Mouse (Mus musculus): ENCODE data around the gene AL607142.1. TPM values are rescaled to one million over a fixed set of nuclear protein-coding genes. Genes with fewer than 3 reads are reported as not detected.

The AL607142.1 gene
- polyA plus RNA-seq, 1 experiment from 2014 or later = not detected

- Histone ChIP-seq H3K4me1 (replicated peaks; ENCODE audit: control insufficient read depth, insufficient read depth, low read length) (peaks cover 17% of the 10 kb centered on the region), H3K36me3 (ENCODE audit: control insufficient read depth, insufficient read depth, low read length) (no peaks in the 10 kb centered on the region), H3K27ac (ENCODE audit: low read length) (no peak overlapping the region), H3K4me2 (ENCODE audit: low read depth, low read length) (no peak overlapping the region), H3K9me3 (ENCODE audit: control insufficient read depth, low read length) (no peaks in the 10 kb centered on the region), H3K9ac (ENCODE audit: low read length) (no peak overlapping the region), H3K4me3 (ENCODE audit: low read length) (no peak overlapping the region), H3K27me3 (ENCODE audit: control insufficient read depth, insufficient read depth, low read depth, low read length) (no peaks in the 10 kb centered on the region)
- peak; percentile 39; the same call in 1 of the 2 replicates for ATAC-seq (ENCODE audit: low read depth)
- WGBS = 43% methylated on average over 4 of the region's 4 CpGs
These were observed 64.6 kb downstream of the AL607142.1 start for GRCm38 (mm10) chr4:120129233-120129885.

- Histone ChIP-seq H3K4me2 (ENCODE audit: low read depth, low read length) (no peak overlapping the region), H3K9ac (ENCODE audit: low read length) (peak overlapping the region; percentile 7; the same call in 1 of the 2 replicates), H3K4me3 (ENCODE audit: low read length) (no peak overlapping the region), H3K27me3 (ENCODE audit: control insufficient read depth, insufficient read depth, low read depth, low read length) (no peaks in the 10 kb centered on the region), H3K9me3 (ENCODE audit: control insufficient read depth, low read length) (no peaks in the 10 kb centered on the region), H3K4me1 (replicated peaks; ENCODE audit: control insufficient read depth, insufficient read depth, low read length) (peaks cover 17% of the 10 kb centered on the region), H3K36me3 (ENCODE audit: control insufficient read depth, insufficient read depth, low read length) (no peaks in the 10 kb centered on the region), H3K27ac (ENCODE audit: low read length) (no peak overlapping the region)
- no peak for ATAC-seq (ENCODE audit: low read depth)
- 73% methylated on average over 4 of the region's 4 CpGs for WGBS
These were observed 66.1 kb downstream of the AL607142.1 start for GRCm38 (mm10) chr4:120130926-120131325.

GRCm38 (mm10) chr4:120131441-120132220 lies 66.8 kb downstream of the AL607142.1 start:
- 46% methylated on average over 24 of the region's 24 CpGs for WGBS
- Histone ChIP-seq H3K36me3 (ENCODE audit: control insufficient read depth, insufficient read depth, low read length) (no peaks in the 10 kb centered on the region), H3K4me2 (ENCODE audit: low read depth, low read length) (no peak overlapping the region), H3K9ac (ENCODE audit: low read length) (peak overlapping the region; percentile 28), H3K4me3 (ENCODE audit: low read length) (no peak overlapping the region), H3K9me3 (ENCODE audit: control insufficient read depth, low read length) (no peaks in the 10 kb centered on the region), H3K27ac (ENCODE audit: low read length) (no peak overlapping the region), H3K4me1 (replicated peaks; ENCODE audit: control insufficient read depth, insufficient read depth, low read length) (peaks cover 17% of the 10 kb centered on the region), H3K27me3 (ENCODE audit: control insufficient read depth, insufficient read depth, low read depth, low read length) (no peaks in the 10 kb centered on the region)
- ATAC-seq (ENCODE audit: low read depth) = peak; percentile 72

- H3K9me3 ChIP-seq (ENCODE audit: control insufficient read depth, low read length) = no peaks in the 10 kb centered on the region
- H3K27ac ChIP-seq (ENCODE audit: low read length) = no peak overlapping the region
- WGBS = 76% methylated on average over 6 of the region's 6 CpGs
- peaks cover 13% of the 10 kb centered on the region for H3K4me1 ChIP-seq (replicated peaks; ENCODE audit: control insufficient read depth, insufficient read depth, low read length)
- no peak overlapping the region for H3K4me2 ChIP-seq (ENCODE audit: low read depth, low read length)
- no peak overlapping the region for H3K4me3 ChIP-seq (ENCODE audit: low read length)
- H3K36me3 ChIP-seq (ENCODE audit: control insufficient read depth, insufficient read depth, low read length) = no peaks in the 10 kb centered on the region
- no peaks in the 10 kb centered on the region for H3K27me3 ChIP-seq (ENCODE audit: control insufficient read depth, insufficient read depth, low read depth, low read length)
- ATAC-seq (ENCODE audit: low read depth) = no peak
- H3K9ac ChIP-seq (ENCODE audit: low read length) = no peak overlapping the region
These were observed 69.4 kb downstream of the AL607142.1 start for GRCm38 (mm10) chr4:120134223-120134622.

- H3K36me3 ChIP-seq (ENCODE audit: control insufficient read depth, insufficient read depth, low read length) = no peaks in the 10 kb centered on the region
- H3K4me3 ChIP-seq (ENCODE audit: low read length) = no peak overlapping the region
- WGBS = 50% methylated on average over 1 of the region's 1 CpGs
- H3K27ac ChIP-seq (ENCODE audit: low read length) = no peak overlapping the region
- H3K27me3 ChIP-seq (ENCODE audit: control insufficient read depth, insufficient read depth, low read depth, low read length) = no peaks in the 10 kb centered on the region
- H3K9ac ChIP-seq (ENCODE audit: low read length) = no peak overlapping the region
- H3K9me3 ChIP-seq (ENCODE audit: control insufficient read depth, low read length) = no peaks in the 10 kb centered on the region
- peaks cover 13% of the 10 kb centered on the region for H3K4me1 ChIP-seq (replicated peaks; ENCODE audit: control insufficient read depth, insufficient read depth, low read length)
- no peak for ATAC-seq (ENCODE audit: low read depth)
- H3K4me2 ChIP-seq (ENCODE audit: low read depth, low read length) = no peak overlapping the region
These were observed 77.0 kb downstream of the AL607142.1 start for GRCm38 (mm10) chr4:120141810-120142209.

- H3K4me1 ChIP-seq (replicated peaks; ENCODE audit: control insufficient read depth, insufficient read depth, low read length) = peaks cover 13% of the 10 kb centered on the region
- H3K27me3 ChIP-seq (ENCODE audit: control insufficient read depth, insufficient read depth, low read depth, low read length) = no peaks in the 10 kb centered on the region
- no peak for ATAC-seq (ENCODE audit: low read depth)
- no peaks in the 10 kb centered on the region for H3K36me3 ChIP-seq (ENCODE audit: control insufficient read depth, insufficient read depth, low read length)
- no peak overlapping the region for H3K9ac ChIP-seq (ENCODE audit: low read length)
- H3K4me3 ChIP-seq (ENCODE audit: low read length) = no peak overlapping the region
- H3K9me3 ChIP-seq (ENCODE audit: control insufficient read depth, low read length) = no peaks in the 10 kb centered on the region
- 79% methylated on average over 9 of the region's 9 CpGs for WGBS
- H3K4me2 ChIP-seq (ENCODE audit: low read depth, low read length) = no peak overlapping the region
- no peak overlapping the region for H3K27ac ChIP-seq (ENCODE audit: low read length)
These were observed 78.1 kb downstream of the AL607142.1 start for GRCm38 (mm10) chr4:120142905-120143304.

Other genes with a start within 250 kb of the AL607142.1 start
- gene Edn2, start 96.2 kb downstream of the AL607142.1 start, polyA plus RNA-seq (2015; fragmentation: Nextera tagmentation; extraction: Ambion mirVana) = 0.74 and 0.85 TPM in 2 replicates
- 0.15 and 0.24 TPM in 2 replicates for gene Foxo6, start 222.4 kb downstream of the AL607142.1 start, polyA plus RNA-seq (2015; fragmentation: Nextera tagmentation; extraction: Ambion mirVana)